Mouse (Mus musculus) spleen, adult 2 months (tissue): Measurements from ENCODE around the gene Opalin.

Source experiments
- CTCF ChIP-seq: fragments of 200-500 bp; IDR thresholded peaks from 2 replicates; pipeline ENCODE4 v1.5.1; 2011; ENCODE audit warnings: mild to moderate bottlenecking, inconsistent platforms; ENCODE audit not compliant: insufficient read depth, insufficient read length, insufficient replicate concordance; ENCODE audit errors: extremely low read depth
- POLR2A ChIP-seq: fragments of 200-500 bp; IDR thresholded peaks from 2 replicates; pipeline ENCODE4 v1.6.1; 2011; ENCODE audit warnings: low read depth, low read length, inconsistent platforms

DNA sequence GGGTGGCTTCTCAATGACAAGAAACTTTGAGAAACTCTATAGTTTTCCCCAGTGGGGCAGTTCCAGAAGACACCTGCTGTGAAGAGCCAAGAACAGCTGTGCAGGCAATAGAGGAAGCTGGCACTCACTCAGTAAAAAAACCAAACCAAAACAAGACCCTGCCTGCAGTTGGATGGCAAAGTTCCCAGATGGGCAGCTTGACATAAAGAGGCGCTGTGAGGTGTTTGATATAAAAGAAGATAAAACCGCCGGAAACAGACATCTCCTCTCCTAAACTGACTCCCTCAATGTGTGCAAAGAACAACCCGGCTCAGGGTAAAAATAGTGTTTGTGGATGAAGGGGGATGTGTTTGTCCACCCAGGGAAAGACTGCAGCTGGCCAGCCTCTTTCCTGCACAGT lies 54.7 kb downstream of the Opalin start:
- TF ChIP-seq CTCF (no peak), POLR2A (no peak)
